Mouse (Mus musculus): ENCODE results near the gene Ythdf2.

Gene Ythdf2

GRCm38 (mm10) chr4:132207280-132207679 is 4.8 kb downstream of the Ythdf2 start:
- no peak for DNase-seq

- no peak for DNase-seq
Measured at GRCm38 (mm10) chr4:132198771-132199170, 13.3 kb downstream of the Ythdf2 start.

GRCm38 (mm10) chr4:132198285-132198712 is 13.8 kb downstream of the Ythdf2 start:
- DNase-seq = peak; percentile 44

- no peak for DNase-seq
Measured at GRCm38 (mm10) chr4:132194975-132195374, 17.1 kb downstream of the Ythdf2 start.

- no peak for DNase-seq
Measured at GRCm38 (mm10) chr4:132194373-132194772, 17.7 kb downstream of the Ythdf2 start.

- no peak for DNase-seq
Measured at GRCm38 (mm10) chr4:132187826-132188401, 24.2 kb downstream of the Ythdf2 start.

- DNase-seq = no peak
Measured at GRCm38 (mm10) chr4:132183162-132183561, 28.9 kb downstream of the Ythdf2 start.

- no peak for DNase-seq
Measured at GRCm38 (mm10) chr4:132181721-132182658, 30.1 kb downstream of the Ythdf2 start.

GRCm38 (mm10) chr4:132180710-132181109 is 31.4 kb downstream of the Ythdf2 start:
- DNase-seq = peak; percentile 54

- DNase-seq = peak; percentile 79
Measured at GRCm38 (mm10) chr4:132178630-132179059, 33.5 kb downstream of the Ythdf2 start.

GRCm38 (mm10) chr4:132176474-132176873 is 35.6 kb downstream of the Ythdf2 start:
- DNase-seq = no peak

GRCm38 (mm10) chr4:132170891-132171290 is 41.2 kb downstream of the Ythdf2 start:
- DNase-seq = no peak

- DNase-seq = no peak
Measured at GRCm38 (mm10) chr4:132169761-132170160, 42.3 kb downstream of the Ythdf2 start.

GRCm38 (mm10) chr4:132169271-132169670 is 42.8 kb downstream of the Ythdf2 start:
- DNase-seq = no peak

- DNase-seq = no peak
Measured at GRCm38 (mm10) chr4:132167436-132167835, 44.7 kb downstream of the Ythdf2 start.

- no peak for DNase-seq
Measured at GRCm38 (mm10) chr4:132166350-132167290, 45.5 kb downstream of the Ythdf2 start.

GRCm38 (mm10) chr4:132165691-132166090 is 46.4 kb downstream of the Ythdf2 start:
- DNase-seq = no peak

- no peak for DNase-seq
Measured at GRCm38 (mm10) chr4:132156941-132157622, 55.0 kb downstream of the Ythdf2 start.

GRCm38 (mm10) chr4:132154877-132155670 is 57.0 kb downstream of the Ythdf2 start:
- no peak for DNase-seq

- no peak for DNase-seq
Measured at GRCm38 (mm10) chr4:132151673-132152072, 60.4 kb downstream of the Ythdf2 start.

- DNase-seq = no peak
Measured at GRCm38 (mm10) chr4:132146201-132146600, 65.9 kb downstream of the Ythdf2 start.
